Mouse (Mus musculus) heart, postnatal 10 days (tissue): ENCODE measurements around the gene Tatdn3. TPM values are rescaled to one million over a fixed set of nuclear protein-coding genes. Genes with fewer than 3 reads are reported as not detected.
"Not testable (repeated sequence)": the region's sequence is repeated elsewhere in the genome, so short reads cannot be mapped to it uniquely, and the experiment has no call there.

Experiments used
- DNase-seq, 2 experiments: peaks; one replicate each; pipeline ENCODE4 v3.0.0; 2021
- intact Hi-C: fragments of 180-260 bp; cut with DNase I; formaldehyde crosslinking; loops from one replicate; pipeline ENCODE4 v1.15.1; 2025
- total RNA-seq, 2 experiments: library from RNA; stranded (reverse); gene quantifications; 2 replicates each; pipeline ENCODE4 v1.2.3; 2021

Tatdn3 gene
- total RNA-seq, 2 experiments from 2014 or later: 20.6 to 26.8 TPM

- DNase-seq: no peak
- intact Hi-C loops: no loop called here
These were observed 20.6 kb downstream of the Tatdn3 start for GRCm38 (mm10) chr1:191042106-191042505.

- DNase-seq: no peak
- intact Hi-C loops: no loop called here
These were observed 21.4 kb downstream of the Tatdn3 start for GRCm38 (mm10) chr1:191041352-191041751.

GRCm38 (mm10) chr1:191037999-191038398 is 24.7 kb downstream of the Tatdn3 start:
- intact Hi-C loops: no loop called here
- DNase-seq: no peak

GRCm38 (mm10) chr1:191036554-191037334 is 26.0 kb downstream of the Tatdn3 start, which contains the start of gene Spata45:
Gene Spata45, plus strand, starts transcription at chr1:191036639.
- DNase-seq: no peak
- intact Hi-C loops: no loop called here

- no peak for DNase-seq
- intact Hi-C loops: no loop called here
These were observed 27.1 kb downstream of the Tatdn3 start for GRCm38 (mm10) chr1:191035649-191036048.

GRCm38 (mm10) chr1:191030922-191031425 is 31.8 kb downstream of the Tatdn3 start:
- DNase-seq, intact Hi-C loops: not testable (repeated sequence)

GRCm38 (mm10) chr1:191030182-191030581 is 32.5 kb downstream of the Tatdn3 start:
- intact Hi-C loops: no loop called here
- DNase-seq: no peak

GRCm38 (mm10) chr1:191026021-191026713 is 36.6 kb downstream of the Tatdn3 start, which contains the start of gene Flvcr1:
Gene Flvcr1, minus strand, starts transcription at chr1:191026158.
- DNase-seq: peak; percentile 99
- intact Hi-C loops: no loop called here

GRCm38 (mm10) chr1:191025016-191026012 is 37.4 kb downstream of the Tatdn3 start:
- peak; percentile 24 to 28 for DNase-seq
- intact Hi-C loops: no loop called here

- intact Hi-C loops, DNase-seq: not testable (repeated sequence)
These were observed 38.9 kb downstream of the Tatdn3 start for GRCm38 (mm10) chr1:191023806-191024205.

- intact Hi-C loops: no loop called here
- DNase-seq: no peak
These were observed 39.6 kb downstream of the Tatdn3 start for GRCm38 (mm10) chr1:191023140-191023539.

- intact Hi-C loops: no loop called here
- no peak for DNase-seq
These were observed 41.7 kb downstream of the Tatdn3 start for GRCm38 (mm10) chr1:191021016-191021415.

- no peak for DNase-seq
- intact Hi-C loops: no loop called here
These were observed 42.4 kb downstream of the Tatdn3 start for GRCm38 (mm10) chr1:191020217-191020924.

- intact Hi-C loops: no loop called here
- DNase-seq: no peak
These were observed 42.9 kb downstream of the Tatdn3 start for GRCm38 (mm10) chr1:191019803-191020202.

GRCm38 (mm10) chr1:191014271-191014670 is 48.5 kb downstream of the Tatdn3 start:
- DNase-seq: no peak
- intact Hi-C loops: loop anchor here (5.0 kb wide), 1 partner anchor 118 kb away; no protein-coding TSS in a partner anchor

GRCm38 (mm10) chr1:191008707-191009106 is 54.0 kb downstream of the Tatdn3 start:
- DNase-seq: no peak

GRCm38 (mm10) chr1:191002201-191002600 is 60.5 kb downstream of the Tatdn3 start:
- intact Hi-C loops: loop anchor here (5.0 kb wide), 1 partner anchor 75 kb away; no protein-coding TSS in a partner anchor
- no peak for DNase-seq

More at GRCm38 (mm10) chr1:191008707-191009106, 54.0 kb downstream of the Tatdn3 start:
- intact Hi-C loops: no loop called here

GRCm38 (mm10) chr1:191000686-191001085 is 62.0 kb downstream of the Tatdn3 start:
- intact Hi-C loops: loop anchor here (5.0 kb wide), 1 partner anchor 77 kb away; no protein-coding TSS in a partner anchor
- DNase-seq: no peak

GRCm38 (mm10) chr1:190998027-190998426 is 64.7 kb downstream of the Tatdn3 start:
- DNase-seq: no peak
- intact Hi-C loops: no loop called here
